Comparison of ENCODE assay signal across 8 mouse cellular contexts in genomic region chr11:78345801-78346200, GRCm38 (mm10). TPM values are rescaled to one million over a fixed set of nuclear protein-coding genes. Genes with fewer than 3 reads are reported as not detected.
DNase-seq lines count a peak whose midpoint lies in the region; ATAC-seq and TF ChIP-seq lines count a peak whose summit lies in the region.

No protein-coding gene starts in this region.

- H3K36me3 ChIP-seq in forebrain, embryonic 12.5 days (replicated peaks): peaks cover 20% of the 10 kb centered on the region
- H3K36me3 ChIP-seq in forebrain, embryonic 15.5 days: peaks cover 16% of the 10 kb centered on the region
- peaks cover 18% of the 10 kb centered on the region for H3K36me3 ChIP-seq in liver, embryonic 11.5 days (ENCODE audit: control insufficient read depth, insufficient read depth, low read length)
- peaks cover 8% of the 10 kb centered on the region for H3K36me3 ChIP-seq in small intestine, adult 2 months (ENCODE audit: control insufficient read depth, insufficient read depth, low read length)

- H3K27me3 ChIP-seq in forebrain, embryonic 12.5 days: no peaks in the 10 kb centered on the region
- H3K27me3 ChIP-seq in forebrain, embryonic 15.5 days: no peaks in the 10 kb centered on the region
- no peaks in the 10 kb centered on the region for H3K27me3 ChIP-seq in liver, embryonic 11.5 days (replicated peaks; ENCODE audit: control insufficient read depth, insufficient read depth, low read length)
- H3K27me3 ChIP-seq in small intestine, adult 2 months (ENCODE audit: control insufficient read depth, insufficient read depth, low read length): no peaks in the 10 kb centered on the region; the same call in 1 of the 2 replicates

- peaks cover 41% of the 10 kb centered on the region for H3K4me1 ChIP-seq in forebrain, embryonic 12.5 days
- H3K4me1 ChIP-seq in forebrain, embryonic 15.5 days: peaks cover 29% of the 10 kb centered on the region
- H3K4me1 ChIP-seq in liver, embryonic 11.5 days (replicated peaks; ENCODE audit: control insufficient read depth, insufficient read depth, low read length): peaks cover 42% of the 10 kb centered on the region
- peaks cover 25% of the 10 kb centered on the region for H3K4me1 ChIP-seq in small intestine, adult 2 months (ENCODE audit: control insufficient read depth, insufficient read depth, insufficient read length, low read length)

- DNase-seq in MEL-GATA-1-ER (ENCODE audit: extremely low read depth, low read depth): peak; percentile 63
- DNase-seq in liver, embryonic 11.5 days (ENCODE audit: low spot score): no peak
- DNase-seq in kidney, postnatal 14 days: no peak
- no peak for DNase-seq in embryo, embryonic 10.5 days (ENCODE audit: low spot score)
- DNase-seq in urinary bladder, postnatal 14 days (ENCODE audit: low spot score): no peak

- ATAC-seq in forebrain, embryonic 12.5 days (ENCODE audit: low FRiP score): no peak
- ATAC-seq in forebrain, embryonic 15.5 days (replicated peaks): no peak
- ATAC-seq in liver, embryonic 11.5 days (replicated peaks; ENCODE audit: low FRiP score): no peak

- H3K4me2 ChIP-seq in forebrain, embryonic 12.5 days: no peak overlapping the region
- no peak overlapping the region for H3K4me2 ChIP-seq in forebrain, embryonic 15.5 days (replicated peaks)
- peak overlapping the region; percentile 99 for H3K4me2 ChIP-seq in liver, embryonic 11.5 days

- no peak for TF ChIP-seq POLR2A in small intestine, adult 2 months (IDR thresholded peaks at IDR 0.05; ENCODE audit: low read depth, low read length)

- H3K4me3 ChIP-seq in forebrain, embryonic 12.5 days (replicated peaks): no peak overlapping the region
- H3K4me3 ChIP-seq in forebrain, embryonic 15.5 days: no peak overlapping the region
- H3K4me3 ChIP-seq in liver, embryonic 11.5 days (ENCODE audit: low read depth, low read length): peak overlapping the region; percentile 96
- no peak overlapping the region for H3K4me3 ChIP-seq in small intestine, adult 2 months (ENCODE audit: low read depth, low read length)

- 0 out of 2 replicates have a peak overlapping the region, but pooled peaks have one; percentile 40 for H3K9ac ChIP-seq in forebrain, embryonic 12.5 days
- no peak overlapping the region for H3K9ac ChIP-seq in forebrain, embryonic 15.5 days (replicated peaks)
- H3K9ac ChIP-seq in liver, embryonic 11.5 days (ENCODE audit: low read depth, low read length): peak overlapping the region; percentile 59

- H3K27ac ChIP-seq in forebrain, embryonic 12.5 days: peak overlapping the region; percentile 16; the same call in 1 of the 2 replicates
- no peak overlapping the region for H3K27ac ChIP-seq in forebrain, embryonic 15.5 days (replicated peaks)
- H3K27ac ChIP-seq in liver, embryonic 11.5 days (ENCODE audit: low read depth, low read length): peak overlapping the region; percentile 90
- peak overlapping the region; percentile 58 for H3K27ac ChIP-seq in small intestine, adult 2 months (ENCODE audit: insufficient read depth, low read depth, low read length)

- 82% methylated on average over 7 of the region's 7 CpGs for WGBS in forebrain, embryonic 12.5 days
- 82% methylated on average over 7 of the region's 7 CpGs for WGBS in forebrain, embryonic 15.5 days
- 37% methylated on average over 7 of the region's 7 CpGs for WGBS in liver, embryonic 11.5 days
- 78% methylated on average over 7 of the region's 7 CpGs for WGBS in small intestine, adult 2 months

- no peaks in the 10 kb centered on the region for H3K9me3 ChIP-seq in forebrain, embryonic 12.5 days
- no peaks in the 10 kb centered on the region for H3K9me3 ChIP-seq in forebrain, embryonic 15.5 days
- no peaks in the 10 kb centered on the region for H3K9me3 ChIP-seq in liver, embryonic 11.5 days (ENCODE audit: control insufficient read depth, low read length)

- no peak for TF ChIP-seq CTCF in small intestine, adult 2 months (IDR thresholded peaks at IDR 0.05; ENCODE audit: extremely low read depth, insufficient read length, insufficient replicate concordance, low read depth, low read length)

RNA-seq across cellular contexts. Expression of gene Unc119, which starts 2.5 kb away (rescaled TPM):
- 75.6 and 76.5 TPM in 2 replicates for polyA plus RNA-seq in forebrain, embryonic 12.5 days (2016; fragmentation: Nextera tagmentation; extraction: Ambion mirVana)
- polyA plus RNA-seq in forebrain, embryonic 15.5 days (2015; fragmentation: Nextera tagmentation; extraction: Ambion mirVana): 78.9 and 82.4 TPM in 2 replicates
- polyA plus RNA-seq in liver, embryonic 11.5 days (2014; fragmentation: Nextera tagmentation; extraction: Ambion mirVana): 68.9 and 72.7 TPM in 2 replicates
- polyA plus RNA-seq in small intestine, adult 2 months (2012; rRNA removed): 12.7 and 13.3 TPM in 2 replicates

RNA-seq across cellular contexts. Expression of gene Pigs, which starts 17.6 kb away (rescaled TPM):
- 58.8 and 62.5 TPM in 2 replicates for polyA plus RNA-seq in forebrain, embryonic 12.5 days (2016; fragmentation: Nextera tagmentation; extraction: Ambion mirVana)
- 56.7 and 59.8 TPM in 2 replicates for polyA plus RNA-seq in forebrain, embryonic 15.5 days (2015; fragmentation: Nextera tagmentation; extraction: Ambion mirVana)
- 63.6 and 68.2 TPM in 2 replicates for polyA plus RNA-seq in liver, embryonic 11.5 days (2014; fragmentation: Nextera tagmentation; extraction: Ambion mirVana)
- polyA plus RNA-seq in small intestine, adult 2 months (2012; rRNA removed): 47.6 and 70.8 TPM in 2 replicates

RNA-seq across cellular contexts. Expression of gene Aldoc, which starts 23.0 kb away (rescaled TPM):
- polyA plus RNA-seq in forebrain, embryonic 12.5 days (2016; fragmentation: Nextera tagmentation; extraction: Ambion mirVana): 26.9 and 31.6 TPM in 2 replicates
- 167 and 176 TPM in 2 replicates for polyA plus RNA-seq in forebrain, embryonic 15.5 days (2015; fragmentation: Nextera tagmentation; extraction: Ambion mirVana)
- polyA plus RNA-seq in liver, embryonic 11.5 days (2014; fragmentation: Nextera tagmentation; extraction: Ambion mirVana): 8.8 and 9.9 TPM in 2 replicates
- polyA plus RNA-seq in small intestine, adult 2 months (2012; rRNA removed): 8.8 and 11.7 TPM in 2 replicates

RNA-seq across cellular contexts. Expression of gene Foxn1, which starts 40.6 kb away (rescaled TPM):
- polyA plus RNA-seq in forebrain, embryonic 12.5 days (2016; fragmentation: Nextera tagmentation; extraction: Ambion mirVana): 0.06 TPM in 1 of 2 replicates, not detected in the other
- polyA plus RNA-seq in forebrain, embryonic 15.5 days (2015; fragmentation: Nextera tagmentation; extraction: Ambion mirVana): not detected in 2 replicates
- polyA plus RNA-seq in liver, embryonic 11.5 days (2014; fragmentation: Nextera tagmentation; extraction: Ambion mirVana): not detected in 2 replicates
- 0.06 TPM in 1 of 2 replicates, not detected in the other for polyA plus RNA-seq in small intestine, adult 2 months (2012; rRNA removed)

RNA-seq across cellular contexts. Expression of gene Spag5, which starts 44.5 kb away (rescaled TPM):
- polyA plus RNA-seq in forebrain, embryonic 12.5 days (2016; fragmentation: Nextera tagmentation; extraction: Ambion mirVana): 63.0 and 64.7 TPM in 2 replicates
- polyA plus RNA-seq in forebrain, embryonic 15.5 days (2015; fragmentation: Nextera tagmentation; extraction: Ambion mirVana): 23.2 and 26.1 TPM in 2 replicates
- 48.3 and 50.3 TPM in 2 replicates for polyA plus RNA-seq in liver, embryonic 11.5 days (2014; fragmentation: Nextera tagmentation; extraction: Ambion mirVana)
- 5.1 and 7.5 TPM in 2 replicates for polyA plus RNA-seq in small intestine, adult 2 months (2012; rRNA removed)
